Mouse (Mus musculus) hindbrain, postnatal 0 days (tissue): ENCODE data around the gene Hddc3. TPM values are rescaled to one million over a fixed set of nuclear protein-coding genes. Genes with fewer than 3 reads are reported as not detected.

Source experiments
- ATAC-seq: fragments of 200-750 bp; cut with Nextera tagmentation; 2 replicates; pipeline ENCODE4 v1.8.0; 2017; ENCODE audit warnings: mild to moderate bottlenecking, moderate TSS enrichment, moderate library complexity
- DNase-seq: peaks from one replicate; pipeline ENCODE4 v3.0.0-alpha.2; 2015; ENCODE audit warnings: low spot score
- H3K27ac ChIP-seq: fragments of 300-500 bp; sonication (generic); 2 replicates; pipeline ENCODE4 v1.5.1; 2014; ENCODE audit warnings: mild to moderate bottlenecking
- H3K27me3 ChIP-seq: fragments of 300-500 bp; sonication (generic); 2 replicates; pipeline ENCODE4 v1.6.1; 2014; ENCODE audit warnings: low read length, mixed read lengths; ENCODE audit not compliant: insufficient read depth
- H3K36me3 ChIP-seq: fragments of 300-500 bp; sonication (generic); 2 replicates; pipeline ENCODE4 v1.6.1; 2014; ENCODE audit warnings: low read length, mixed read lengths; ENCODE audit not compliant: insufficient read depth
- H3K4me1 ChIP-seq: fragments of 300-500 bp; sonication (generic); 2 replicates; pipeline ENCODE4 v1.6.1; 2014; ENCODE audit warnings: antibody characterized with exemption, low read length, mixed read lengths; ENCODE audit not compliant: insufficient read depth
- H3K4me2 ChIP-seq: fragments of 300-500 bp; sonication (generic); 2 replicates; pipeline ENCODE4 v1.6.1; 2014; ENCODE audit warnings: low read depth, mild to moderate bottlenecking, low read length, moderate library complexity, mixed read lengths
- H3K4me3 ChIP-seq: fragments of 300-500 bp; sonication (generic); 2 replicates; pipeline ENCODE4 v1.5.1; 2014; ENCODE audit warnings: low read length
- H3K9ac ChIP-seq: fragments of 300-500 bp; sonication (generic); replicated peaks from 2 replicates; pipeline ENCODE4 v1.6.1; 2014; ENCODE audit warnings: mild to moderate bottlenecking, low read length, moderate library complexity, mixed read lengths
- H3K9me3 ChIP-seq: fragments of 300-500 bp; sonication (generic); 2 replicates; pipeline ENCODE4 v1.6.1; 2016; ENCODE audit warnings: low read length, mixed read lengths
- CTCF ChIP-seq: IDR thresholded peaks from 2 replicates; pipeline ENCODE4 v1.5.1; 2016; ENCODE audit warnings: antibody characterized with exemption, control low read depth, low read depth
- WGBS: fragments of 180-500 bp; shearing (Covaris S2); extraction: QIAGEN DNeasy Blood & Tissue Kit; methylation state at CpG from one replicate; pipeline ENCODE4 v1.1.7; 2014; 5-methylcytosine and 5-hydroxymethylcytosine counted together
- polyA plus RNA-seq: library from polyadenylated mRNA; unstranded; fragments of >200 nt; fragmentation: Nextera tagmentation; extraction: Ambion mirVana; gene quantifications from 2 replicates; pipeline ENCODE4 v1.2.1, GENCODE M21; 2015
- total RNA-seq: library from RNA; depleted of rRNA; stranded (reverse); fragments of >200 nt; gene quantifications from 2 replicates; pipeline ENCODE4 v1.2.3, GENCODE M21; 2014

Gene Hddc3
- total and polyA plus RNA-seq, 2 experiments from 2014 or later: 15.5 to 32.2 TPM

- no peak for TF ChIP-seq CTCF
- Histone ChIP-seq H3K4me1 (no peaks in the 10 kb centered on the region), H3K27ac (no peak overlapping the region), H3K4me2 (no peak overlapping the region), H3K9me3 (no peaks in the 10 kb centered on the region), H3K27me3 (no peaks in the 10 kb centered on the region), H3K36me3 (peaks cover 18% of the 10 kb centered on the region), H3K9ac (no peak overlapping the region), H3K4me3 (no peak overlapping the region)
- ATAC-seq (no peak), DNase-seq (no peak)
- 88% methylated on average over 3 of the region's 3 CpGs for WGBS
Observed at GRCm38 (mm10) chr7:80299568-80299967, 43.3 kb upstream of the Hddc3 start.

- 91% methylated on average over 2 of the region's 2 CpGs for WGBS
- H3K4me3 ChIP-seq: no peak overlapping the region
- peaks cover 18% of the 10 kb centered on the region for H3K36me3 ChIP-seq
- no peak for ATAC-seq
- DNase-seq: no peak
- H3K27ac ChIP-seq: no peak overlapping the region
- no peak overlapping the region for H3K4me2 ChIP-seq
- H3K9me3 ChIP-seq: no peaks in the 10 kb centered on the region
- H3K4me1 ChIP-seq: no peaks in the 10 kb centered on the region
- no peak overlapping the region for H3K9ac ChIP-seq
- no peaks in the 10 kb centered on the region for H3K27me3 ChIP-seq
- TF ChIP-seq CTCF: 0 out of 2 replicates have a peak, but pooled peaks have one; percentile 8
Observed at GRCm38 (mm10) chr7:80301522-80301921, 41.4 kb upstream of the Hddc3 start.

- Histone ChIP-seq H3K27ac (no peak overlapping the region), H3K4me3 (no peak overlapping the region), H3K4me1 (no peaks in the 10 kb centered on the region), H3K36me3 (peaks cover 18% of the 10 kb centered on the region), H3K4me2 (no peak overlapping the region), H3K27me3 (no peaks in the 10 kb centered on the region), H3K9me3 (no peaks in the 10 kb centered on the region), H3K9ac (no peak overlapping the region)
- DNase-seq (no peak), ATAC-seq (no peak)
- TF ChIP-seq CTCF: no peak
- 77% methylated on average over 3 of the region's 3 CpGs for WGBS
Observed at GRCm38 (mm10) chr7:80307766-80308165, 35.1 kb upstream of the Hddc3 start.

GRCm38 (mm10) chr7:80310771-80311170 is 32.1 kb upstream of the Hddc3 start:
- DNase-seq (no peak), ATAC-seq (no peak)
- Histone ChIP-seq H3K9me3 (no peaks in the 10 kb centered on the region), H3K27me3 (no peaks in the 10 kb centered on the region), H3K36me3 (peaks cover 36% of the 10 kb centered on the region), H3K4me1 (no peaks in the 10 kb centered on the region), H3K27ac (no peak overlapping the region), H3K9ac (no peak overlapping the region), H3K4me2 (no peak overlapping the region), H3K4me3 (no peak overlapping the region)
- 80% methylated on average over 7 of the region's 7 CpGs for WGBS
- no peak for TF ChIP-seq CTCF

- Histone ChIP-seq H3K36me3 (peaks cover 36% of the 10 kb centered on the region), H3K27me3 (no peaks in the 10 kb centered on the region)
Observed at GRCm38 (mm10) chr7:80315733-80316132, 27.2 kb upstream of the Hddc3 start.

GRCm38 (mm10) chr7:80317439-80318115 is 25.3 kb upstream of the Hddc3 start:
- DNase-seq: peak; percentile 20
- H3K4me3 ChIP-seq: no peak overlapping the region
- WGBS: 70% methylated on average over 1 of the region's 1 CpGs
- no peaks in the 10 kb centered on the region for H3K4me1 ChIP-seq
- H3K9me3 ChIP-seq: no peaks in the 10 kb centered on the region
- ATAC-seq: no peak
- no peak for TF ChIP-seq CTCF
- H3K9ac ChIP-seq: no peak overlapping the region
- H3K36me3 ChIP-seq: peaks cover 28% of the 10 kb centered on the region
- no peak overlapping the region for H3K27ac ChIP-seq
- no peaks in the 10 kb centered on the region for H3K27me3 ChIP-seq
- no peak overlapping the region for H3K4me2 ChIP-seq

More at GRCm38 (mm10) chr7:80315733-80316132, 27.2 kb upstream of the Hddc3 start:
- Histone ChIP-seq H3K4me2 (no peak overlapping the region), H3K9me3 (no peaks in the 10 kb centered on the region), H3K9ac (no peak overlapping the region), H3K4me1 (no peaks in the 10 kb centered on the region), H3K27ac (no peak overlapping the region), H3K4me3 (no peak overlapping the region)
- no peak for TF ChIP-seq CTCF
- ATAC-seq: no peak
- DNase-seq: no peak
- WGBS: 82% methylated on average over 2 of the region's 2 CpGs

GRCm38 (mm10) chr7:80318670-80319069 is 24.2 kb upstream of the Hddc3 start:
- 92% methylated on average over 4 of the region's 4 CpGs for WGBS
- TF ChIP-seq CTCF: no peak
- Histone ChIP-seq H3K9ac (no peak overlapping the region), H3K27me3 (no peaks in the 10 kb centered on the region), H3K4me1 (peaks cover 7% of the 10 kb centered on the region; the same call in 1 of the 2 replicates), H3K27ac (no peak overlapping the region), H3K4me3 (no peak overlapping the region), H3K4me2 (no peak overlapping the region), H3K36me3 (peaks cover 17% of the 10 kb centered on the region), H3K9me3 (no peaks in the 10 kb centered on the region)
- ATAC-seq (no peak), DNase-seq (no peak)
